Mouse (Mus musculus): ENCODE measurements around the gene Pigs. TPM values are rescaled to one million over a fixed set of nuclear protein-coding genes. Genes with fewer than 3 reads are reported as not detected.

Gene Pigs
- polyA plus RNA-seq, 1 experiment = 62.1 TPM

- Histone ChIP-seq H3K27ac (ENCODE audit: insufficient read depth, low read length) (no peak overlapping the region), H3K4me3 (ENCODE audit: insufficient read depth, low read length) (no peak overlapping the region), H3K4me1 (ENCODE audit: control insufficient read depth, insufficient read depth, low read length) (0 out of 2 replicates have a peak, but pooled peaks cover 6% of the 10 kb centered on the region)
- no peak for TF ChIP-seq POLR2A (IDR thresholded peaks at IDR 0.05; ENCODE audit: low read depth, low read length)
- no peak for TF ChIP-seq CTCF (IDR thresholded peaks at IDR 0.05; ENCODE audit: borderline replicate concordance, insufficient read depth, low read length)
These were observed 45.9 kb downstream of the Pigs start for GRCm38 (mm10) chr11:78374147-78374546.

- no peak overlapping the region for H3K4me3 ChIP-seq (ENCODE audit: insufficient read depth, low read length)
These were observed 49.4 kb downstream of the Pigs start for GRCm38 (mm10) chr11:78377549-78378159.

DNA sequence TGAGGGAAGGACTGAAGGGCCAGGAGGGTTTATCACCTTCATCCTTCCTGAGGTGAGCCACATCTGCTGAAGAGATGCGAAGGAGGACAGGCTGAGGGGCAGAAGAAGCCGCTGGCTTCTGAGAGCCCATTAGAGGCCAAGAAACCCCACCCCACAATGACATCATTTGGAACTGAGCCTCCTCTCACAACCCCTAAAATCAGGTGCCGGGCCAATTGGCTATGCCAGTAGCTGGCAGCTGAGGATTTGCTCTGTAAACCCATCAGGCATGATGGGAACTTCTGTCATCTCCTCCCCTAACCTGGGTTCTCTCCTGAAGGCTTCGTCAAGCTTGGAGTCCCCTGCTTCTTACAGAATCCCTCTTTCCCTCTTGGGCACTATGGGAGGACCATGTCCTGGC, 52.1 kb downstream of the Pigs start:
- H3K27ac ChIP-seq (ENCODE audit: insufficient read depth, low read length) = no peak overlapping the region
- TF ChIP-seq CTCF (IDR thresholded peaks at IDR 0.05; ENCODE audit: borderline replicate concordance, insufficient read depth, low read length) = no peak
- no peak for TF ChIP-seq POLR2A (IDR thresholded peaks at IDR 0.05; ENCODE audit: low read depth, low read length)
- peaks cover 14% of the 10 kb centered on the region for H3K4me1 ChIP-seq (ENCODE audit: control insufficient read depth, insufficient read depth, low read length)
- H3K4me3 ChIP-seq (ENCODE audit: insufficient read depth, low read length) = no peak overlapping the region

More at GRCm38 (mm10) chr11:78377549-78378159, 49.4 kb downstream of the Pigs start:
- peaks cover 6% of the 10 kb centered on the region for H3K4me1 ChIP-seq (ENCODE audit: control insufficient read depth, insufficient read depth, low read length)
- H3K27ac ChIP-seq (ENCODE audit: insufficient read depth, low read length) = no peak overlapping the region
- TF ChIP-seq CTCF (IDR thresholded peaks at IDR 0.05; ENCODE audit: borderline replicate concordance, insufficient read depth, low read length) = no peak
- TF ChIP-seq POLR2A (IDR thresholded peaks at IDR 0.05; ENCODE audit: low read depth, low read length) = no peak

DNA sequence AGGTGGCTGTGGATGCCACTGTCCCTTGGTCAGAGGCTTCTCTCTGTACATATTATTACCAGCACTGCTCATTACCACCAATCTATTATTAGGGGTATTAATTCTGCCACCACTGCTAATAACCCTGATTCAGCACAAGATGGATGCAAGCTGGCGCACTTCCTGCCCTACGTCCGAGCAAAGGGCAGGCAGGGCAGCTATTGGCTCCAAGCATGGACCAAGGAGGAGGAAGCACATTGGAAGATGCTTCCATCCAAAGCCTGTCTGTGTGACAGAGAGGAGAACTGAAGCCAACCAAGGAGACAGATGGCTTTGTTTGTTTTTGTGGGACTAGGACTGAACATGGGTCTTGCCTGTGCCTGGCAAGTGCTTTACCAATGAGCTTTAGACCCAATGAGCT, 52.8 kb downstream of the Pigs start:
- Histone ChIP-seq H3K27ac (ENCODE audit: insufficient read depth, low read length) (no peak overlapping the region), H3K4me1 (ENCODE audit: control insufficient read depth, insufficient read depth, low read length) (peaks cover 14% of the 10 kb centered on the region), H3K4me3 (ENCODE audit: insufficient read depth, low read length) (no peak overlapping the region)
- no peak for TF ChIP-seq CTCF (IDR thresholded peaks at IDR 0.05; ENCODE audit: borderline replicate concordance, insufficient read depth, low read length)
- no peak for TF ChIP-seq POLR2A (IDR thresholded peaks at IDR 0.05; ENCODE audit: low read depth, low read length)

DNA sequence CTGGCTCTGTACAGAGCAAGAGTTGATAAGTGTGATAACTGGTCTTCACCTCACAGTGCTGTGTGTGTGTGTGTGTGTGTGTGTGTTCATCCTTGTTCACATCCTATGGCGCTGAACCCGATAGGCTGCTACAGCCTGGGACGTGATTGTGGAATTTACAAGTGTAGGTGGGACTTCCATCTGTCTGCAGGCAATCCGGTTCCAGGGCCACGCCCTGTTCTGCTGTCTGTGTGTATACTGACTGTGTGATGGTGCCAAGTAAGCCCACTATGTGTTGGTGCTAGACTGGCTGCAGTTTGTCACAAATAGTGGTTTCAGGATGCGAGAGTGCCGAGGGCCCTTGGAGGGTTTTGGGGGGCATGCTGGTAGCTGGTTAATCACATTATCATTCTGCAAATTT, 54.1 kb downstream of the Pigs start:
- H3K4me3 ChIP-seq (ENCODE audit: insufficient read depth, low read length) = no peak overlapping the region
- peak overlapping the region; percentile 22; the same call in 1 of the 2 replicates for H3K27ac ChIP-seq (ENCODE audit: insufficient read depth, low read length)
- no peak for TF ChIP-seq CTCF (IDR thresholded peaks at IDR 0.05; ENCODE audit: borderline replicate concordance, insufficient read depth, low read length)
- no peak for TF ChIP-seq POLR2A (IDR thresholded peaks at IDR 0.05; ENCODE audit: low read depth, low read length)
- H3K4me1 ChIP-seq (ENCODE audit: control insufficient read depth, insufficient read depth, low read length) = peaks cover 14% of the 10 kb centered on the region

- peaks cover 14% of the 10 kb centered on the region for H3K4me1 ChIP-seq (ENCODE audit: control insufficient read depth, insufficient read depth, low read length)
- peak overlapping the region; percentile 77; the same call in 1 of the 2 replicates for H3K27ac ChIP-seq (ENCODE audit: insufficient read depth, low read length)
These were observed 54.5 kb downstream of the Pigs start for GRCm38 (mm10) chr11:78382701-78383100.

GRCm38 (mm10) chr11:78385776-78386175, 57.6 kb downstream of the Pigs start:
- Histone ChIP-seq H3K4me1 (ENCODE audit: control insufficient read depth, insufficient read depth, low read length) (peaks cover 14% of the 10 kb centered on the region), H3K4me3 (ENCODE audit: insufficient read depth, low read length) (no peak overlapping the region), H3K27ac (ENCODE audit: insufficient read depth, low read length) (no peak overlapping the region)
- TF ChIP-seq POLR2A (IDR thresholded peaks at IDR 0.05; ENCODE audit: low read depth, low read length) (no peak), CTCF (IDR thresholded peaks at IDR 0.05; ENCODE audit: borderline replicate concordance, insufficient read depth, low read length) (no peak)

More at GRCm38 (mm10) chr11:78382701-78383100, 54.5 kb downstream of the Pigs start:
- H3K4me3 ChIP-seq (ENCODE audit: insufficient read depth, low read length) = no peak overlapping the region
- no peak for TF ChIP-seq POLR2A (IDR thresholded peaks at IDR 0.05; ENCODE audit: low read depth, low read length)
- TF ChIP-seq CTCF (IDR thresholded peaks at IDR 0.05; ENCODE audit: borderline replicate concordance, insufficient read depth, low read length) = no peak

DNA sequence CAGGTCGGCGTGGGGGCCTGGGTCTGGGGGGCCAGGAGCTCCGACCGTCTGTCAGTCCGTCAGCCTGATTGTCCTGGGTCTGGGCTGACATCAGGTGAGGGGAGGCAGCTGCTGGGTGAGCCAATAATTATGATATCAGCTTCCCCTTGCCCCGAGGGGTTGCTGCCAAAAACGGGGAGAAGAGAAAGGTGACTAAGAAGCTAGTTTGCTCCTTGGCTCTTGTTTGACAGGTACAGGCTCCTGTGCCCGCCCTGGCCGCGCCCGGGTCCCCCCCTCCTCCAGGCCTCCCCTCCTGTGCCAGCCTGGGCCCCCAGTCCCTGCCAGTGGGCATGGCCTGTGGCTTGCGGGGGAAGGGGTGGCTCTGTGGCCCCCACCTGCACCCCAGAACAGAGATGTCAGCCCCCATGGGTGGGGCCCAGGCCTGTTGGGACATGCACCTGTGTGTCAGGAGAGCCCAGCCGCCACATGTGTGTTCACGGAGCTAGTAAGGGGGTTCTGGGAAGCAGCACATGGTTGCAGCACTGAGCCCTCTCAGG, 58.4 kb downstream of the Pigs start, which contains the start of gene Foxn1:
TSS of gene Foxn1 (minus strand) at position 51 of the 536 bp plus-strand sequence.
- Histone ChIP-seq H3K4me3 (ENCODE audit: insufficient read depth, low read length) (no peak within 1 kb of the TSS), H3K27ac (ENCODE audit: insufficient read depth, low read length) (no peak within 1 kb of the TSS), H3K4me1 (ENCODE audit: control insufficient read depth, insufficient read depth, low read length) (peaks cover 14% of the 10 kb centered on the region)
- TF ChIP-seq POLR2A (IDR thresholded peaks at IDR 0.05; ENCODE audit: low read depth, low read length) (no peak), CTCF (IDR thresholded peaks at IDR 0.05; ENCODE audit: borderline replicate concordance, insufficient read depth, low read length) (no peak)

Other genes with a start within 250 kb of the Pigs start
- 17.0 and 18.5 TPM in 2 replicates for gene Eral1, start 248.0 kb upstream of the Pigs start, polyA plus RNA-seq (2011; ENCODE audit: insufficient read length, low read depth, missing spikeins)
- 10.2 and 15.5 TPM in 2 replicates for gene Fam222b, start 233.8 kb upstream of the Pigs start, polyA plus RNA-seq (2011; ENCODE audit: insufficient read length, low read depth, missing spikeins)
- gene Traf4, start 162.8 kb upstream of the Pigs start, polyA plus RNA-seq (2011; ENCODE audit: insufficient read length, low read depth, missing spikeins) = 40.5 and 45.1 TPM in 2 replicates
- gene Nek8, start 151.7 kb upstream of the Pigs start, polyA plus RNA-seq (2011; ENCODE audit: insufficient read length, low read depth, missing spikeins) = 12.0 and 17.9 TPM in 2 replicates
- gene Tlcd1, start 151.7 kb upstream of the Pigs start, polyA plus RNA-seq (2011; ENCODE audit: insufficient read length, low read depth, missing spikeins) = 13.6 and 15.3 TPM in 2 replicates
- gene Rpl23a, start 144.8 kb upstream of the Pigs start, polyA plus RNA-seq (2011; ENCODE audit: insufficient read length, low read depth, missing spikeins) = 2,180 and 2,276 TPM in 2 replicates
- 112 and 127 TPM in 2 replicates for gene Rab34, start 140.0 kb upstream of the Pigs start, polyA plus RNA-seq (2011; ENCODE audit: insufficient read length, low read depth, missing spikeins)
- gene Proca1, start 135.0 kb upstream of the Pigs start, polyA plus RNA-seq (2011; ENCODE audit: insufficient read length, low read depth, missing spikeins) = 0.92 and 1.7 TPM in 2 replicates
- 65.4 and 67.3 TPM in 2 replicates for gene Sdf2, start 82.7 kb upstream of the Pigs start, polyA plus RNA-seq (2011; ENCODE audit: insufficient read length, low read depth, missing spikeins)
- gene Supt6, start 82.4 kb upstream of the Pigs start, polyA plus RNA-seq (2011; ENCODE audit: insufficient read length, low read depth, missing spikeins) = 56.1 and 57.8 TPM in 2 replicates
- 81.8 and 86.7 TPM in 2 replicates for gene 2610507B11Rik, start 66.7 kb upstream of the Pigs start, polyA plus RNA-seq (2011; ENCODE audit: insufficient read length, low read depth, missing spikeins)
- 0.45 and 0.63 TPM in 2 replicates for gene BC030499, start 37.6 kb upstream of the Pigs start, polyA plus RNA-seq (2011; ENCODE audit: insufficient read length, low read depth, missing spikeins)
- gene Spag5, start 26.9 kb upstream of the Pigs start, polyA plus RNA-seq (2011; ENCODE audit: insufficient read length, low read depth, missing spikeins) = 22.6 and 35.1 TPM in 2 replicates
- gene Aldoc, start 5.4 kb upstream of the Pigs start, polyA plus RNA-seq (2011; ENCODE audit: insufficient read length, low read depth, missing spikeins) = 2.8 and 5.3 TPM in 2 replicates
- 14.4 and 19.2 TPM in 2 replicates for gene Unc119, start 15.1 kb downstream of the Pigs start, polyA plus RNA-seq (2011; ENCODE audit: insufficient read length, low read depth, missing spikeins)
- gene Foxn1, start 58.1 kb downstream of the Pigs start, polyA plus RNA-seq (2011; ENCODE audit: insufficient read length, low read depth, missing spikeins) = 0.15 TPM in 1 of 2 replicates, not detected in the other
- not detected in 2 replicates for gene Slc13a2, start 93.8 kb downstream of the Pigs start, polyA plus RNA-seq (2011; ENCODE audit: insufficient read length, low read depth, missing spikeins)
- 4.3 and 6.5 TPM in 2 replicates for gene Slc46a1, start 137.3 kb downstream of the Pigs start, polyA plus RNA-seq (2011; ENCODE audit: insufficient read length, low read depth, missing spikeins)
- 0.33 and 0.97 TPM in 2 replicates for gene Sarm1, start 169.3 kb downstream of the Pigs start, polyA plus RNA-seq (2011; ENCODE audit: insufficient read length, low read depth, missing spikeins)
- not detected in 2 replicates for gene Vtn, start 170.7 kb downstream of the Pigs start, polyA plus RNA-seq (2011; ENCODE audit: insufficient read length, low read depth, missing spikeins)
- not detected in 2 replicates for gene Sebox, start 175.0 kb downstream of the Pigs start, polyA plus RNA-seq (2011; ENCODE audit: insufficient read length, low read depth, missing spikeins)
- 16.6 and 19.5 TPM in 2 replicates for gene Tmem199, start 183.8 kb downstream of the Pigs start, polyA plus RNA-seq (2011; ENCODE audit: insufficient read length, low read depth, missing spikeins)
- 61.9 and 68.9 TPM in 2 replicates for gene Poldip2, start 183.8 kb downstream of the Pigs start, polyA plus RNA-seq (2011; ENCODE audit: insufficient read length, low read depth, missing spikeins)
- 78.3 and 92.0 TPM in 2 replicates for gene Tnfaip1, start 207.9 kb downstream of the Pigs start, polyA plus RNA-seq (2011; ENCODE audit: insufficient read length, low read depth, missing spikeins)
- 56.8 and 66.1 TPM in 2 replicates for gene Ift20, start 207.9 kb downstream of the Pigs start, polyA plus RNA-seq (2011; ENCODE audit: insufficient read length, low read depth, missing spikeins)
- 63.5 and 69.6 TPM in 2 replicates for gene Tmem97, start 222.4 kb downstream of the Pigs start, polyA plus RNA-seq (2011; ENCODE audit: insufficient read length, low read depth, missing spikeins)

Data from embryonic fibroblast, embryonic 13.5 days (primary cell).